Mouse (Mus musculus) hindbrain, postnatal 0 days (tissue): ENCODE measurements around the gene Myo9a. TPM values are rescaled to one million over a fixed set of nuclear protein-coding genes. Genes with fewer than 3 reads are reported as not detected.
"Not testable (repeated sequence)": the region's sequence is repeated elsewhere in the genome, so short reads cannot be mapped to it uniquely, and the experiment has no call there.

Experiments
- ATAC-seq: fragments of 200-750 bp; cut with Nextera tagmentation; 2 replicates; pipeline ENCODE4 v1.8.0; 2017; ENCODE audit warnings: mild to moderate bottlenecking, moderate TSS enrichment, moderate library complexity
- DNase-seq: peaks from one replicate; pipeline ENCODE4 v3.0.0-alpha.2; 2015; ENCODE audit warnings: low spot score
- H3K27ac ChIP-seq: fragments of 300-500 bp; sonication (generic); 2 replicates; pipeline ENCODE4 v1.5.1; 2014; ENCODE audit warnings: mild to moderate bottlenecking
- H3K27me3 ChIP-seq: fragments of 300-500 bp; sonication (generic); 2 replicates; pipeline ENCODE4 v1.6.1; 2014; ENCODE audit warnings: low read length, mixed read lengths; ENCODE audit not compliant: insufficient read depth
- H3K36me3 ChIP-seq: fragments of 300-500 bp; sonication (generic); 2 replicates; pipeline ENCODE4 v1.6.1; 2014; ENCODE audit warnings: low read length, mixed read lengths; ENCODE audit not compliant: insufficient read depth
- H3K4me1 ChIP-seq: fragments of 300-500 bp; sonication (generic); 2 replicates; pipeline ENCODE4 v1.6.1; 2014; ENCODE audit warnings: antibody characterized with exemption, low read length, mixed read lengths; ENCODE audit not compliant: insufficient read depth
- H3K4me2 ChIP-seq: fragments of 300-500 bp; sonication (generic); 2 replicates; pipeline ENCODE4 v1.6.1; 2014; ENCODE audit warnings: low read depth, mild to moderate bottlenecking, low read length, moderate library complexity, mixed read lengths
- H3K4me3 ChIP-seq: fragments of 300-500 bp; sonication (generic); 2 replicates; pipeline ENCODE4 v1.5.1; 2014; ENCODE audit warnings: low read length
- H3K9ac ChIP-seq: fragments of 300-500 bp; sonication (generic); replicated peaks from 2 replicates; pipeline ENCODE4 v1.6.1; 2014; ENCODE audit warnings: mild to moderate bottlenecking, low read length, moderate library complexity, mixed read lengths
- H3K9me3 ChIP-seq: fragments of 300-500 bp; sonication (generic); 2 replicates; pipeline ENCODE4 v1.6.1; 2016; ENCODE audit warnings: low read length, mixed read lengths
- CTCF ChIP-seq: IDR thresholded peaks from 2 replicates; pipeline ENCODE4 v1.5.1; 2016; ENCODE audit warnings: antibody characterized with exemption, control low read depth, low read depth
- WGBS: fragments of 180-500 bp; shearing (Covaris S2); extraction: QIAGEN DNeasy Blood & Tissue Kit; methylation state at CpG from one replicate; pipeline ENCODE4 v1.1.7; 2014; 5-methylcytosine and 5-hydroxymethylcytosine counted together
- polyA plus RNA-seq: library from polyadenylated mRNA; unstranded; fragments of >200 nt; fragmentation: Nextera tagmentation; extraction: Ambion mirVana; gene quantifications from 2 replicates; pipeline ENCODE4 v1.2.1, GENCODE M21; 2015
- total RNA-seq: library from RNA; depleted of rRNA; stranded (reverse); fragments of >200 nt; gene quantifications from 2 replicates; pipeline ENCODE4 v1.2.3, GENCODE M21; 2014

Myo9a gene
- total and polyA plus RNA-seq, 2 experiments from 2014 or later, result 15.4 to 25.0 TPM

GRCm38 (mm10) chr9:59884551-59884950 is 133.9 kb downstream of the Myo9a start:
- no peaks in the 10 kb centered on the region for H3K9me3 ChIP-seq
- no peak overlapping the region for H3K9ac ChIP-seq
- no peak for TF ChIP-seq CTCF
- no peaks in the 10 kb centered on the region for H3K4me1 ChIP-seq
- H3K27me3 ChIP-seq, result no peaks in the 10 kb centered on the region
- ATAC-seq (no peak), DNase-seq (no peak)
- H3K4me2 ChIP-seq, result no peak overlapping the region
- H3K27ac ChIP-seq, result no peak overlapping the region
- peaks cover 17% of the 10 kb centered on the region for H3K36me3 ChIP-seq
- H3K4me3 ChIP-seq, result no peak overlapping the region

DNA sequence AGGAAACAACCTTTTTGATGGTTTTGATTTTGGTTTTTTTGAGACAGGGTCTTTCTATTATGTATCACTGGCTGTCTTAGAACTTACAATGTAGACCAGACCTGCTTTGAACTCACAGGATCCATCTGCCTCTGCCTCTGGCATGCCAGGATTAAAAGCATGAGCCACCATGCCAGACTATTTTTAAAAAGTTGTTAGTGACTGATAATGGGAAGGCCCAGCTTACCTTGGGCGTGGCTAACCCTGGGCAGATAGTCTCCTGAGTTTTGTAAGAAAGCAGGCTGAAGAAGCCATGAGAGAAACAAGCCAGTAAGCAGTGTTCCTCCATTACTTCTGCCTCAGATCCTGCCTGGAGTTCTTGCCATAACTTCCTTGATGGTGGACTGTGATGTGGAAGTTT is 152.7 kb downstream of the Myo9a start:
- no peak overlapping the region for H3K27ac ChIP-seq
- WGBS, result 95% methylated on average over 1 of the region's 1 CpGs

DNA sequence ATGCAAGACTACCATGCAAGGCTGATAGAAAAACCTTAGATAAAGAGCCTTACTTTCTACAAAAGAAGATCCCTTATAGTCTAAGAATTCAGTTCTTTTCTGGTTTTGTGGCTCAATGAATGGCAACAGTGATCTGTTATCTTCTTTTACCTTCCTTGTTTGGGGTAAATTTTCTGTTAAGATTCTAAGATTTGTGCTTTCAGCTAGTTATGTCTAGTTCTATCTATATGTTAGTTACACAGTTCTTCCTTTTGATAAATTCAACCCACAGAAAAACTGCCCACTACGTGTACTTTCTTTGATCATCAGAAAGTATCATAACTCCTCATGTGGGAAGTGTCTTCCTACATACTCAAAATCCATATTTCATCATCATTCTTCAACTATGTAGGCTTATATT is 164.1 kb downstream of the Myo9a start:
- Histone ChIP-seq H3K36me3 (peaks cover under 1% of the 10 kb centered on the region; the same call in 1 of the 2 replicates), H3K27ac (no peak overlapping the region), H3K4me1 (no peaks in the 10 kb centered on the region), H3K27me3 (no peaks in the 10 kb centered on the region), H3K9ac (no peak overlapping the region), H3K4me2 (no peak overlapping the region), H3K4me3 (no peak overlapping the region), H3K9me3 (no peaks in the 10 kb centered on the region)
- ATAC-seq (no peak), DNase-seq (no peak)
- 96% methylated on average over 1 of the region's 1 CpGs for WGBS
- no peak for TF ChIP-seq CTCF

More for the DNA sequence above, 152.7 kb downstream of the Myo9a start:
- DNase-seq (no peak), ATAC-seq (no peak)
- no peaks in the 10 kb centered on the region for H3K27me3 ChIP-seq
- no peaks in the 10 kb centered on the region for H3K9me3 ChIP-seq
- H3K4me2 ChIP-seq, result no peak overlapping the region
- H3K4me1 ChIP-seq, result no peaks in the 10 kb centered on the region
- H3K9ac ChIP-seq, result no peak overlapping the region
- no peak for TF ChIP-seq CTCF
- no peak overlapping the region for H3K4me3 ChIP-seq
- peaks cover 11% of the 10 kb centered on the region; the same call in 1 of the 2 replicates for H3K36me3 ChIP-seq

DNA sequence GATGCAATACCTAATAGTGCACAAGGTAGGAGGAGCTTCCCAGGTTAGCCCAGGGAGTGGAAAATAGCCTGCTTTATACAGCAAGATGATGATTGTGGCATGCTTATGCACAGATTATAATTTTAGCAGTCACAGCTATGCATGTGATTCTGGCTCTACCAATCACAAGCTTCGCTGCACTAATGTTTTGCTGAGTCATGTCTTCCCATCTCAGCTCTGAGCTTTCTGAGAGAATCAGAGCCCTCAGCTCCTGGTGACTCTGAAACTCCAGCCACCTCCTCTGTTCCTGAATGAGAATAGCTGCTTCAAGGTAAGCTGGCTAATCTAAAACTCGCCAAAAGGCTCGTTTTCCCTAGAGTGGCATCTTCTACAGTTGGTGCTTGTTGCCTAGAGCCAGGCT is 179.6 kb downstream of the Myo9a start:
- Histone ChIP-seq H3K4me3 (no peak overlapping the region), H3K4me1 (no peaks in the 10 kb centered on the region), H3K4me2 (no peak overlapping the region), H3K9me3 (no peaks in the 10 kb centered on the region), H3K9ac (no peak overlapping the region), H3K27ac (no peak overlapping the region), H3K27me3 (no peaks in the 10 kb centered on the region), H3K36me3 (peaks cover 14% of the 10 kb centered on the region; the same call in 1 of the 2 replicates)
- WGBS, result 79% methylated on average over 3 of the region's 3 CpGs
- ATAC-seq (no peak), DNase-seq (no peak)
- no peak for TF ChIP-seq CTCF

- not testable (repeated sequence) for H3K27me3 ChIP-seq, H3K9ac ChIP-seq, DNase-seq, H3K4me2 ChIP-seq, H3K9me3 ChIP-seq, H3K4me1 ChIP-seq, H3K4me3 ChIP-seq, H3K27ac ChIP-seq, ATAC-seq, H3K36me3 ChIP-seq
- 80% methylated on average over 8 of the region's 8 CpGs for WGBS
Measured at GRCm38 (mm10) chr9:59935866-59936265, 185.2 kb downstream of the Myo9a start.

GRCm38 (mm10) chr9:59938529-59938928 is 187.8 kb downstream of the Myo9a start:
- no peaks in the 10 kb centered on the region for H3K4me1 ChIP-seq
- no peak overlapping the region for H3K9ac ChIP-seq
- TF ChIP-seq CTCF, result no peak
- H3K9me3 ChIP-seq, result no peaks in the 10 kb centered on the region
- H3K4me3 ChIP-seq, result no peak overlapping the region
- DNase-seq (no peak), ATAC-seq (no peak)
- H3K36me3 ChIP-seq, result no peaks in the 10 kb centered on the region
- WGBS, result 86% methylated on average over 8 of the region's 8 CpGs
- no peak overlapping the region for H3K4me2 ChIP-seq
- no peaks in the 10 kb centered on the region for H3K27me3 ChIP-seq
- no peak overlapping the region for H3K27ac ChIP-seq

DNA sequence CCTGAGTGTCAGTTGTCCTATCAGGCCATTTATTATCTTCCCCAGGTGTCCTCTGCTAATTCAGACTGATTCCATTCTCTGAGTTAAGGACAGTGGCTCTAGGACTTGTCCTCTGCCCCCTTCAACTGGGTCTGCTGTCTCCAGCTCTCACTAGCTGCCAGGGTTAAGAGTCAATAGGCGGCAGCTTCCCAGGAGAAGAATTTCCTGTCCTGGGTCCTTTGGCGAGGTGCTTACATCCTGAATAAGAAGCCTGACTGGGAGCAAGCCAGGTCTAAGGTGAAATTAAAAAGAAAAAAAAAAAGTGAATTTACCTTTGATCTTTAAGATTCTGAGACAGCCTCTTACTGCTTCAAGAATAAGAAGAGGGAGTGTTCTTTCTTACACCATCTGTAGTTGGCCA is 189.0 kb downstream of the Myo9a start:
- no peak for TF ChIP-seq CTCF
- Histone ChIP-seq H3K36me3 (no peaks in the 10 kb centered on the region), H3K9me3 (no peaks in the 10 kb centered on the region), H3K4me2 (no peak overlapping the region), H3K9ac (no peak overlapping the region), H3K4me1 (no peaks in the 10 kb centered on the region), H3K27ac (no peak overlapping the region), H3K4me3 (no peak overlapping the region), H3K27me3 (no peaks in the 10 kb centered on the region)
- ATAC-seq (no peak), DNase-seq (no peak)
- 75% methylated on average over 2 of the region's 2 CpGs for WGBS
